Mouse (Mus musculus) fibroblast of lung, adult 2 months (primary cell): ENCODE data around the gene C1ql1.
"Not testable (repeated sequence)": the region's sequence is repeated elsewhere in the genome, so short reads cannot be mapped to it uniquely, and the experiment has no call there.

Source experiments
- DNase-seq: peaks from one replicate; pipeline ENCODE4 v3.0.0-alpha.2; 2011; ENCODE audit warnings: low read depth

Gene C1ql1

GRCm38 (mm10) chr11:102946265-102946991, at the start of gene C1ql1:
Gene C1ql1, minus strand, starts transcription at chr11:102946688.
- DNase-seq = peak; percentile 30

GRCm38 (mm10) chr11:102994952-102995351, 48.5 kb upstream of the C1ql1 start:
- DNase-seq = no peak

- DNase-seq = no peak
Observed at GRCm38 (mm10) chr11:102993420-102994029, 47.0 kb upstream of the C1ql1 start.

GRCm38 (mm10) chr11:102992940-102993339, 46.5 kb upstream of the C1ql1 start:
- DNase-seq = no peak

- DNase-seq = no peak
Observed at GRCm38 (mm10) chr11:102991681-102992080, 45.2 kb upstream of the C1ql1 start.

- no peak for DNase-seq
Observed at GRCm38 (mm10) chr11:102990152-102990663, 43.7 kb upstream of the C1ql1 start.

GRCm38 (mm10) chr11:102989641-102990151, 43.2 kb upstream of the C1ql1 start:
- DNase-seq = no peak

- DNase-seq = no peak
Observed at GRCm38 (mm10) chr11:102985160-102985559, 38.7 kb upstream of the C1ql1 start.

- DNase-seq = no peak
Observed at GRCm38 (mm10) chr11:102984615-102985014, 38.1 kb upstream of the C1ql1 start.

- DNase-seq = no peak
Observed at GRCm38 (mm10) chr11:102984086-102984485, 37.6 kb upstream of the C1ql1 start.

- no peak for DNase-seq
Observed at GRCm38 (mm10) chr11:102981151-102981890, 34.8 kb upstream of the C1ql1 start.

GRCm38 (mm10) chr11:102978052-102978666, 31.7 kb upstream of the C1ql1 start:
- DNase-seq = no peak

- not testable (repeated sequence) for DNase-seq
Observed at GRCm38 (mm10) chr11:102975966-102976365, 29.5 kb upstream of the C1ql1 start.

- no peak for DNase-seq
Observed at GRCm38 (mm10) chr11:102972326-102972725, 25.8 kb upstream of the C1ql1 start.

GRCm38 (mm10) chr11:102971604-102972003, 25.1 kb upstream of the C1ql1 start:
- no peak for DNase-seq

- DNase-seq = no peak
Observed at GRCm38 (mm10) chr11:102964547-102965091, 18.1 kb upstream of the C1ql1 start.

- no peak for DNase-seq
Observed at GRCm38 (mm10) chr11:102963855-102964546, 17.5 kb upstream of the C1ql1 start.

- DNase-seq = no peak
Observed at GRCm38 (mm10) chr11:102963246-102963854, 16.9 kb upstream of the C1ql1 start.

- no peak for DNase-seq
Observed at GRCm38 (mm10) chr11:102962861-102963245, 16.4 kb upstream of the C1ql1 start.

GRCm38 (mm10) chr11:102961082-102961481, 14.6 kb upstream of the C1ql1 start:
- DNase-seq = no peak

- DNase-seq = no peak
Observed at GRCm38 (mm10) chr11:102958870-102959269, 12.4 kb upstream of the C1ql1 start.
